Mouse (Mus musculus): ENCODE results near the gene Edaradd. TPM values are rescaled to one million over a fixed set of nuclear protein-coding genes. Genes with fewer than 3 reads are reported as not detected.

Gene Edaradd
- polyA plus RNA-seq, 1 experiment from 2014 or later = 2.2 TPM

DNA sequence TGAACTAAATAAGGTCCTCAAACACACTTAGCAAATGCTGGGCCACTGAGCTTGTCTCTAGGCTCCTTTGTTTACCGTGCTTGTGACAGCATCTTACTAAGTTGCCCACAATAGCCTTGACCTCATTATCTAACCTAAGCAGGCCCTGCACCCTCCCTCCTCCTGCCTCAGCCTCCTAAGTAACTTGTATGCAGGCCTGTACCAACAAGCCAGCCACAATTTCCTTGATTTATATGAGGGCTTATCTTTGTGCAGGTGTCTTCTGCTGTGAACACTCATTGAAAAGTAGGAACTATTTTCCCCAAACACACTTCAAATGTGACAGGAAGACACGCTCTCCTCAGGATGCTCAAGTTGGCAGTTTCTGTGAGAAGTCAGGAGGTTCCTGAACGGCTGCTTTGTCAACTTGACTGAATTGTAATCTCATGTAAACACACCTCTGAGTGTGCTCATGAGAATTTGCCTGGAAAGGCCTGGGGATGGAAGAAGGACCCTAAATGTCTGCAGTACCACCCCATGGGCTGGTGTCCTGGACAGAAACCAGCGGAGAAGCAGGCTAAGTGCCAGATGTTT lies 17.5 kb downstream of the Edaradd start:
- no peak overlapping the region for H3K4me2 ChIP-seq (ENCODE audit: low read depth, low read length)
- peak overlapping the region; percentile 26; the same call in 1 of the 2 replicates for H3K27ac ChIP-seq (ENCODE audit: low read length)
- no peak for ATAC-seq (replicated peaks; ENCODE audit: extremely low read depth, insufficient read depth, low FRiP score)
- H3K4me1 ChIP-seq (ENCODE audit: control insufficient read depth, insufficient read depth, low read length) = no peaks in the 10 kb centered on the region
- H3K9me3 ChIP-seq (replicated peaks; ENCODE audit: control insufficient read depth, low read length) = no peaks in the 10 kb centered on the region
- H3K4me3 ChIP-seq (ENCODE audit: low read length) = no peak overlapping the region
- H3K36me3 ChIP-seq (ENCODE audit: control insufficient read depth, insufficient read depth) = no peaks in the 10 kb centered on the region
- 57% methylated on average over 4 of the region's 4 CpGs for WGBS
- H3K27me3 ChIP-seq (ENCODE audit: control insufficient read depth, insufficient read depth, low read length) = no peaks in the 10 kb centered on the region
- no peak overlapping the region for H3K9ac ChIP-seq (ENCODE audit: low read length)

DNA sequence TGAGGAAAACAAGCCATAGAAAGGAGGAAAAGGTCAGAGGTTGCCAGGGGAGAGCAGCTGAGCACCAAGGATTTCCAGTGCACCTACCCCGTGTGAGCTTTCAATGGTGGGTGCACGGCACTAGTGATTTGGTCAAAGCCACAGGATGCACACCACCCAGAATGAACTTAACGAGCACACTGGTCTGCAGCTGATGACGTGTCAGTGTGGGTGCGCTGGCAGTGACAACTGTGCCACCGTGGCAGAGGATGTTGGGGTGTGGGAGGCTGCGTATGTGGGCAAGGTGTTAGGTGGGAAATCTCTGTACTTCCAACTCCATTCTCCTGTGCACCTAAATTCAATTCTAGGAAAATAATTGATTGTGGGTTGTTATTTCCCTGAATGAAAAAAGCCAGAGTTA lies 21.1 kb downstream of the Edaradd start:
- Histone ChIP-seq H3K36me3 (ENCODE audit: control insufficient read depth, insufficient read depth) (no peaks in the 10 kb centered on the region), H3K27me3 (ENCODE audit: control insufficient read depth, insufficient read depth, low read length) (no peaks in the 10 kb centered on the region), H3K4me1 (ENCODE audit: control insufficient read depth, insufficient read depth, low read length) (no peaks in the 10 kb centered on the region), H3K9ac (ENCODE audit: low read length) (no peak overlapping the region), H3K27ac (ENCODE audit: low read length) (no peak overlapping the region), H3K9me3 (replicated peaks; ENCODE audit: control insufficient read depth, low read length) (no peaks in the 10 kb centered on the region), H3K4me2 (ENCODE audit: low read depth, low read length) (no peak overlapping the region), H3K4me3 (ENCODE audit: low read length) (no peak overlapping the region)
- ATAC-seq (replicated peaks; ENCODE audit: extremely low read depth, insufficient read depth, low FRiP score) = no peak
- 74% methylated on average over 7 of the region's 7 CpGs for WGBS

DNA sequence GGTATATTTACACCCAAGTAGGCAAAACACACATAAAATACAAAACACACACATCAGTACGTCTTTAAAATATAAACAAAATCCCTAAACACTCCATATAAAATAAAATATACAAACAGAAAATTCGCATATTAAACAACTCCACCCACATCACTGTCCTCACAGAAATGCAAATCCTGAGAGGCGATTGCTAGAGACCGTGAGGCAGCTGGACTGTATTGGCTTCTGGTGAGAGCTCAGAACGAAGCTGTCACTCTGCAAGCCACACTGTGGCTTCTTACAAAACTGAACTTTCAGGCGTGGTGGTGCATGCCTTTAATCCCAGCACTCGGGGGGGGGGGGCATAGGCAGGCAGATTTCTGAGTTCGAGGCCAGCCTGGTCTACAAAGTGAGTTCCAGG lies 22.4 kb downstream of the Edaradd start:
- 57% methylated on average over 8 of the region's 8 CpGs for WGBS
- H3K9ac ChIP-seq (ENCODE audit: low read length) = no peak overlapping the region
- no peak overlapping the region for H3K27ac ChIP-seq (ENCODE audit: low read length)
- no peaks in the 10 kb centered on the region for H3K9me3 ChIP-seq (replicated peaks; ENCODE audit: control insufficient read depth, low read length)
- no peak overlapping the region for H3K4me3 ChIP-seq (ENCODE audit: low read length)
- no peaks in the 10 kb centered on the region for H3K4me1 ChIP-seq (ENCODE audit: control insufficient read depth, insufficient read depth, low read length)
- no peak for ATAC-seq (replicated peaks; ENCODE audit: extremely low read depth, insufficient read depth, low FRiP score)
- H3K36me3 ChIP-seq (ENCODE audit: control insufficient read depth, insufficient read depth) = no peaks in the 10 kb centered on the region
- no peak overlapping the region for H3K4me2 ChIP-seq (ENCODE audit: low read depth, low read length)
- no peaks in the 10 kb centered on the region for H3K27me3 ChIP-seq (ENCODE audit: control insufficient read depth, insufficient read depth, low read length)

DNA sequence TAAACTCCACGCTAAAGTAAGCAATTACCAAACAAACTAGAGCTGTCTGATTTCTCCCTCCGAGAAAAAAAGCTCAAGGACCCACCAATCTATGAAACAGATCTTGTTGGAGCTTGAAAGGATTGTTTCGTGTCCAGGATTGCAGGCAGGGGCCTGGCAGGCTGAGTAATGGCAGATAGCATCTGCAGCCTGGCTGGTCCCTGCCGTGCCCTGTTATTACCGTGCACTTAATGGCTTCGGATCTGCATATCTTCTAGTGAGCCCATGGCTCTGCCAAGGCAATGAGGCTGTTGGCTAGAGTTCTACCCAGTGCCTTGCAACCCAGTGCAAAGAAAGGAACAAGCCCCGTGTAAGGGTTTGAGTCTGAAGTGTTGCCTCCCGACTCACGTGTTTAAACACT lies 25.5 kb downstream of the Edaradd start:
- Histone ChIP-seq H3K4me3 (ENCODE audit: low read length) (no peak overlapping the region), H3K9ac (ENCODE audit: low read length) (no peak overlapping the region), H3K4me2 (ENCODE audit: low read depth, low read length) (no peak overlapping the region), H3K9me3 (replicated peaks; ENCODE audit: control insufficient read depth, low read length) (no peaks in the 10 kb centered on the region), H3K27ac (ENCODE audit: low read length) (no peak overlapping the region), H3K36me3 (ENCODE audit: control insufficient read depth, insufficient read depth) (no peaks in the 10 kb centered on the region), H3K27me3 (ENCODE audit: control insufficient read depth, insufficient read depth, low read length) (no peaks in the 10 kb centered on the region), H3K4me1 (ENCODE audit: control insufficient read depth, insufficient read depth, low read length) (no peaks in the 10 kb centered on the region)
- ATAC-seq (replicated peaks; ENCODE audit: extremely low read depth, insufficient read depth, low FRiP score) = no peak
- WGBS = 84% methylated on average over 9 of the region's 9 CpGs

DNA sequence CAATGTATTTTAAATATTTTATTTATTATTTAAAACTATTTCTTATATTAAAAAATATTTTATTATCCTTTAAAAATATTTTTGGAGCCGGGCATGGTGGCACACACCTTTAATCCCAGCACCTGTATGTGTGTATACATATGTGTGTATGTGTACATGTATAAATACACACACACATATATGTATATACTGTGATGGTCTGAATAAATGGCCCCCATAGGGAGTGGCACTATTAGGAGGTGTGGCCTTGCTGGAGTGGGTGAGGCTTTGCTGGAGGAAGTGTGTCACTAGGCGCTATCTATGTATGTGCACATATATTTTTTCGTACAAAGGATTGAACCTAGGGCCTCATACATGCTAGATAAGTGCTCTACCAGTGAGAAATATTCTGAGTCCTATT lies 27.7 kb downstream of the Edaradd start:
- ATAC-seq (replicated peaks; ENCODE audit: extremely low read depth, insufficient read depth, low FRiP score) = no peak
- Histone ChIP-seq H3K9me3 (replicated peaks; ENCODE audit: control insufficient read depth, low read length) (no peaks in the 10 kb centered on the region), H3K9ac (ENCODE audit: low read length) (no peak overlapping the region), H3K36me3 (ENCODE audit: control insufficient read depth, insufficient read depth) (no peaks in the 10 kb centered on the region), H3K27me3 (ENCODE audit: control insufficient read depth, insufficient read depth, low read length) (no peaks in the 10 kb centered on the region), H3K4me1 (ENCODE audit: control insufficient read depth, insufficient read depth, low read length) (no peaks in the 10 kb centered on the region), H3K27ac (ENCODE audit: low read length) (no peak overlapping the region), H3K4me2 (ENCODE audit: low read depth, low read length) (no peak overlapping the region), H3K4me3 (ENCODE audit: low read length) (no peak overlapping the region)
- WGBS = 84% methylated on average over 3 of the region's 3 CpGs

DNA sequence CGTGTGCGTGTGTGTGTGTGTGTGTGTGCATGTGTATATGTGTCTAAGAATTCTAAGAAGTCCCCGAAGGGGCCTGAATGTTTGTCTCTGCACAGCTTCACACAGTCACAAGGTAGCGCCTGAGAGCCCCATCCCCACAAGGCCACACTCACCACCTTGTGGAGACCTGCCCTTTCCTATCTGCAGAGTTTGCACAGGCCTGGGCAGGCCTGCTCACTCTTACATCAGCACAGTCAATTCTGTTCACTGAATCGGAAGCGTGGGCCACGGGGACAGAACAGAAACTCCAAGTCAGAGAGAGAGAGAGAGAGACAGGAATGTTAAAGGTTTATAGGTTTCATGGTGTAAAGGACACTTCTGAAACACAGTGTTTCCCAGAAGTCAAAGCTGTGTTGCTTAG lies 34.6 kb downstream of the Edaradd start:
- WGBS = 70% methylated on average over 7 of the region's 7 CpGs
- H3K4me1 ChIP-seq (ENCODE audit: control insufficient read depth, insufficient read depth, low read length) = no peaks in the 10 kb centered on the region
- H3K4me2 ChIP-seq (ENCODE audit: low read depth, low read length) = no peak overlapping the region
- no peaks in the 10 kb centered on the region for H3K36me3 ChIP-seq (ENCODE audit: control insufficient read depth, insufficient read depth)
- H3K9ac ChIP-seq (ENCODE audit: low read length) = no peak overlapping the region
- H3K27ac ChIP-seq (ENCODE audit: low read length) = no peak overlapping the region
- no peaks in the 10 kb centered on the region for H3K27me3 ChIP-seq (ENCODE audit: control insufficient read depth, insufficient read depth, low read length)
- no peak for ATAC-seq (replicated peaks; ENCODE audit: extremely low read depth, insufficient read depth, low FRiP score)
- H3K4me3 ChIP-seq (ENCODE audit: low read length) = no peak overlapping the region
- no peaks in the 10 kb centered on the region for H3K9me3 ChIP-seq (replicated peaks; ENCODE audit: control insufficient read depth, low read length)

DNA sequence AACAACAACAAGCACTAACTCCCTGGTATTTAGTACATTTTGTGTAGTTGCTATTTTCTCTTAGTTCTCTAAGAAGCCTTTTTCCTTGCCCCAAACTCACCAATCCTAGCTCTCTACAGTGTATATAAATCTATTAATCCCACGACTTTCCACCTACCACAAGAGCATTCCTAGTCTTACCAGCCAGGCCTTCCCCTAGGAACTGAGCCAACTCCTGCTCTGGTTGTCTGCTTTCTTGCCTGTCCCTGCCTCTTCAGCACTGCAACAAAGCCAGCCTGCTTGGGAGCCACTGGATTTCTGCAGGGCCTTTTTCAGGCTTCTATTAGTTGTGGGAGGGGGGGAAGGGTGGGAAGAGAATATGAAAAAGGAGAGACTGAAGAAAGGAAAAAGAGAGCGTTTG lies 35.0 kb downstream of the Edaradd start:
- Histone ChIP-seq H3K27me3 (ENCODE audit: control insufficient read depth, insufficient read depth, low read length) (no peaks in the 10 kb centered on the region), H3K4me3 (ENCODE audit: low read length) (no peak overlapping the region), H3K4me1 (ENCODE audit: control insufficient read depth, insufficient read depth, low read length) (no peaks in the 10 kb centered on the region), H3K36me3 (ENCODE audit: control insufficient read depth, insufficient read depth) (no peaks in the 10 kb centered on the region), H3K9ac (ENCODE audit: low read length) (no peak overlapping the region), H3K27ac (ENCODE audit: low read length) (no peak overlapping the region; the same call in 1 of the 2 replicates), H3K4me2 (ENCODE audit: low read depth, low read length) (no peak overlapping the region), H3K9me3 (replicated peaks; ENCODE audit: control insufficient read depth, low read length) (no peaks in the 10 kb centered on the region)
- no peak for ATAC-seq (replicated peaks; ENCODE audit: extremely low read depth, insufficient read depth, low FRiP score)
- 66% methylated on average over 2 of the region's 2 CpGs for WGBS

DNA sequence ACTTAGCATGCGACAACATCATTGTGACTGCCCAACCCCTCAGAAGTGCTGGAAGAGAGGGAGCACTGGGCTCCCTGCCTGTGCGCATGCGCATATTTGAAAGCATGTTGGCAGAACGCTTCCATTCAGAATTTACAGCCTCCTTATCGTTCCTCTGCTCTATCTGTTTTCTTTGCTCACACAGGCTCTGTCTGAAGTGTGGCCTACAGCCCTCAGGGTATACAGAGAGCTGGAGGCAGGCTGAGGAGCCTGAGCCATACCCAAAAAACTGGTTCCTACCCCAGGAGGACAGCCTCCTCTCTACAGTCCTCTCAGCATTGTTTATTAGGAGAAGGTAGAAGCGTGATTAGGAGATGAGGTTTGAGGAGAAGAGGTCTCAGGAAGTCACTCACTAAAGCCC lies 40.4 kb downstream of the Edaradd start:
- H3K27ac ChIP-seq (ENCODE audit: low read length) = no peak overlapping the region
- H3K36me3 ChIP-seq (ENCODE audit: control insufficient read depth, insufficient read depth) = no peaks in the 10 kb centered on the region
- no peak for ATAC-seq (replicated peaks; ENCODE audit: extremely low read depth, insufficient read depth, low FRiP score)
- no peaks in the 10 kb centered on the region for H3K9me3 ChIP-seq (replicated peaks; ENCODE audit: control insufficient read depth, low read length)
- no peak overlapping the region for H3K4me2 ChIP-seq (ENCODE audit: low read depth, low read length)
- 61% methylated on average over 6 of the region's 6 CpGs for WGBS
- H3K4me1 ChIP-seq (ENCODE audit: control insufficient read depth, insufficient read depth, low read length) = no peaks in the 10 kb centered on the region
- H3K27me3 ChIP-seq (ENCODE audit: control insufficient read depth, insufficient read depth, low read length) = no peaks in the 10 kb centered on the region
- no peak overlapping the region for H3K9ac ChIP-seq (ENCODE audit: low read length)
- no peak overlapping the region for H3K4me3 ChIP-seq (ENCODE audit: low read length)

DNA sequence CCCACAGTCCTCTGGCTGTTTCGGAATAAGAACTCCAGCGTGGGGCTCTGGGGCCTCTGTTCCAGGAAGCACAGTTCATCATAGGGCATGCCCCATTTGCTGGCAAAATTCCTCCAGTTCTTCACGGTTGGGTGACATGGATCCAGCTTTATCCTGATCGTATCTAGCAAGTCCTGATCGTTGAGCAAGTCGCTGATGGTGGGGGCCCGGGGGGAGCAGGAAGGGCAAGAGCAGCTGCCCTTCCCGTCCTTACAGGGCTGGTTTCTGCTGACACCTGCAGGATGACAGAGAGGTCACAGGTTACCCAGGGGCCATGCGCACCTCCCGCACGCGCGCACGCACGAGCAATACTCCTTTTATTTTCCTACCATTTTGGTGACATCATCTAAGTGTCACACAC lies 41.9 kb downstream of the Edaradd start:
- Histone ChIP-seq H3K4me2 (ENCODE audit: low read depth, low read length) (no peak overlapping the region), H3K27me3 (ENCODE audit: control insufficient read depth, insufficient read depth, low read length) (no peaks in the 10 kb centered on the region), H3K4me1 (ENCODE audit: control insufficient read depth, insufficient read depth, low read length) (no peaks in the 10 kb centered on the region), H3K36me3 (ENCODE audit: control insufficient read depth, insufficient read depth) (no peaks in the 10 kb centered on the region), H3K9me3 (replicated peaks; ENCODE audit: control insufficient read depth, low read length) (no peaks in the 10 kb centered on the region), H3K4me3 (ENCODE audit: low read length) (no peak overlapping the region), H3K27ac (ENCODE audit: low read length) (no peak overlapping the region), H3K9ac (ENCODE audit: low read length) (no peak overlapping the region)
- ATAC-seq (replicated peaks; ENCODE audit: extremely low read depth, insufficient read depth, low FRiP score) = no peak
- WGBS = 75% methylated on average over 15 of the region's 15 CpGs
